Mouse (Mus musculus) myocyte (in vitro differentiated cells): ENCODE data around the gene 4930503B20Rik.

ENCODE experiments used
- POLR2A ChIP-seq: IDR thresholded peaks from one replicate; pipeline ENCODE4 v1.6.1; 2011; ENCODE audit warnings: low read depth, mild to moderate bottlenecking, control low read depth, moderate library complexity; ENCODE audit not compliant: insufficient read length
- POLR2AphosphoS2 ChIP-seq: IDR thresholded peaks from one replicate; pipeline ENCODE4 v1.6.1; 2011; ENCODE audit warnings: low read depth, control low read depth; ENCODE audit not compliant: insufficient read length

DNA sequence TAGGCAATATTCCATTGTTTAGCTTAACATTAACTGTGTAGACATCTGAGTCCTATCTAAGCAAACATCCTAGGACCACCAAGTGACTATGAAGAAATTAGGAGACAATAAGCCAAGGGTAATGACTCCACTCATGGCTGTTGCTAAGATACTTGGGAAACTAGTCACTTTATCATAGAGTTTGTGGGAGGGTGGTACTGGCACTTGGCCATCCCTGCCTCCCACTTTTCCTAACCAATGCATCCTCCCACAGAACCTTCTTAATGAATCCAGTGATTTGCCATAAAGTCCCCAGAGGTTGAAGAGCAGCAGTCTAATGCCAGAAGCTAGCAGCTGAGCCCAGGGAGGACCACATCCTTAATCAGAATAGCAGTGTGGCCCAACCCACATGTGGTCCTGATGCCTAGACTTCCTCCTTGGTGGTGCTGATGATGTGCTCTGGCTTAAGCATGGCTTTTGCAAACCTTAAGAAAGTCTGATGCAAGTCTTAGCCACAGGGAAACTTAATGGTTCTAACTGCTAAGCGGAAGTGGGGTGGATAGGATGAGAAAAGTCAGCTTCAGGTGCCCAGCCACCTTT, 7.0 kb upstream of the 4930503B20Rik start:
- TF ChIP-seq POLR2A: no peak
- no peak for TF ChIP-seq POLR2AphosphoS2
